Mouse (Mus musculus) hindlimb bud, embryonic 11.5 days (tissue): ENCODE data around the gene Strn4.
A peak's percentile ranks its signal among the peaks of the same experiment; 100 is the strongest.

Experiments used
- DNase-seq: peaks from one replicate; pipeline ENCODE4 v3.0.0-alpha.2; 2012; ENCODE audit warnings: low read depth, low spot score; ENCODE audit errors: extremely low spot score

The Strn4 gene

GRCm38 (mm10) chr7:16841561-16842560 lies 26.2 kb downstream of the Strn4 start:
- DNase-seq: no peak

- DNase-seq: peak; percentile 49
Measured at GRCm38 (mm10) chr7:16842645-16843063, 27.0 kb downstream of the Strn4 start, which contains the start of gene Prkd2. Gene Prkd2, plus strand, starts transcription at chr7:16842902.

- no peak for DNase-seq
Measured at GRCm38 (mm10) chr7:16843441-16844171, 27.9 kb downstream of the Strn4 start.

GRCm38 (mm10) chr7:16844696-16845071 lies 29.0 kb downstream of the Strn4 start:
- DNase-seq: no peak

- no peak for DNase-seq
Measured at GRCm38 (mm10) chr7:16845072-16845819, 29.6 kb downstream of the Strn4 start.

- no peak for DNase-seq
Measured at GRCm38 (mm10) chr7:16845820-16846167, 30.1 kb downstream of the Strn4 start.

GRCm38 (mm10) chr7:16846775-16847174 lies 31.1 kb downstream of the Strn4 start:
- DNase-seq: no peak

GRCm38 (mm10) chr7:16847507-16847906 lies 31.8 kb downstream of the Strn4 start:
- DNase-seq: no peak

- no peak for DNase-seq
Measured at GRCm38 (mm10) chr7:16848579-16848978, 32.9 kb downstream of the Strn4 start.

GRCm38 (mm10) chr7:16851636-16852035 lies 35.9 kb downstream of the Strn4 start:
- DNase-seq: no peak

GRCm38 (mm10) chr7:16853302-16853831 lies 37.7 kb downstream of the Strn4 start:
- no peak for DNase-seq

- DNase-seq: no peak
Measured at GRCm38 (mm10) chr7:16858336-16858735, 42.6 kb downstream of the Strn4 start.

GRCm38 (mm10) chr7:16859902-16860651 lies 44.4 kb downstream of the Strn4 start:
- no peak for DNase-seq

GRCm38 (mm10) chr7:16867488-16867887 lies 51.8 kb downstream of the Strn4 start:
- DNase-seq: no peak

- DNase-seq: no peak
Measured at GRCm38 (mm10) chr7:16869497-16869896, 53.8 kb downstream of the Strn4 start.

- DNase-seq: no peak
Measured at GRCm38 (mm10) chr7:16871600-16871999, 55.9 kb downstream of the Strn4 start.

- no peak for DNase-seq
Measured at GRCm38 (mm10) chr7:16872478-16872877, 56.8 kb downstream of the Strn4 start.

GRCm38 (mm10) chr7:16873392-16873791 lies 57.7 kb downstream of the Strn4 start:
- no peak for DNase-seq

GRCm38 (mm10) chr7:16874190-16874589 lies 58.5 kb downstream of the Strn4 start:
- DNase-seq: no peak

GRCm38 (mm10) chr7:16874756-16875309 lies 59.1 kb downstream of the Strn4 start:
- DNase-seq: peak; percentile 99

- no peak for DNase-seq
Measured at GRCm38 (mm10) chr7:16875310-16875325, 59.4 kb downstream of the Strn4 start, which contains the start of gene Dact3. Gene Dact3, plus strand, starts transcription at chr7:16875317.
